Mouse (Mus musculus) B cell, adult 2 months (primary cell): Measurements from ENCODE around the gene Bmp8a.
"Not testable (repeated sequence)": the region's sequence is repeated elsewhere in the genome, so short reads cannot be mapped to it uniquely, and the experiment has no call there.

ENCODE experiments used
- DNase-seq, 2 experiments: peaks; one replicate each; pipeline ENCODE4 v3.0.0; 2022

The Bmp8a gene

GRCm38 (mm10) chr4:123342642-123343470 is at the start of gene Bmp8a:
TSS of gene Bmp8a (minus strand) at chr4:123343252.
- DNase-seq, result peak; percentile 67 to 72

GRCm38 (mm10) chr4:123392187-123392586 is 49.1 kb upstream of the Bmp8a start:
- peak; percentile 56 to 60 for DNase-seq

- DNase-seq, result no peak
These were observed 42.0 kb upstream of the Bmp8a start for GRCm38 (mm10) chr4:123385028-123385427.

GRCm38 (mm10) chr4:123383173-123383572 is 40.1 kb upstream of the Bmp8a start:
- no peak for DNase-seq

- DNase-seq, result no peak
These were observed 39.0 kb upstream of the Bmp8a start for GRCm38 (mm10) chr4:123382051-123382450.

- DNase-seq, result no peak
These were observed 38.5 kb upstream of the Bmp8a start for GRCm38 (mm10) chr4:123381598-123381997.

GRCm38 (mm10) chr4:123376031-123376430 is 33.0 kb upstream of the Bmp8a start:
- no peak for DNase-seq

GRCm38 (mm10) chr4:123374316-123375008 is 31.4 kb upstream of the Bmp8a start:
- no peak for DNase-seq

- DNase-seq, result no peak
These were observed 20.5 kb upstream of the Bmp8a start for GRCm38 (mm10) chr4:123363555-123363954.

- DNase-seq, result no peak
These were observed 17.7 kb upstream of the Bmp8a start for GRCm38 (mm10) chr4:123360771-123361170.

GRCm38 (mm10) chr4:123358613-123359012 is 15.6 kb upstream of the Bmp8a start:
- DNase-seq, result no peak

- no peak for DNase-seq
These were observed 12.9 kb upstream of the Bmp8a start for GRCm38 (mm10) chr4:123355941-123356340.

- DNase-seq, result peak; percentile 36 to 38
These were observed 10.3 kb upstream of the Bmp8a start for GRCm38 (mm10) chr4:123353271-123353877.

GRCm38 (mm10) chr4:123343471-123343789 is 378 bp upstream of the Bmp8a start:
- peak in 1 of 2 experiments; percentile 54 for DNase-seq

- DNase-seq, result peak; percentile 43 to 46
These were observed 886 bp downstream of the Bmp8a start for GRCm38 (mm10) chr4:123342091-123342641.

GRCm38 (mm10) chr4:123340232-123340631 is 2.8 kb downstream of the Bmp8a start:
- DNase-seq, result peak in 1 of 2 experiments; percentile 9

- DNase-seq, result no peak
These were observed 5.4 kb downstream of the Bmp8a start for GRCm38 (mm10) chr4:123337693-123338092.

- no peak for DNase-seq
These were observed 7.1 kb downstream of the Bmp8a start for GRCm38 (mm10) chr4:123335796-123336585.

GRCm38 (mm10) chr4:123335244-123335643 is 7.8 kb downstream of the Bmp8a start:
- not testable (repeated sequence) for DNase-seq

GRCm38 (mm10) chr4:123334177-123334576 is 8.9 kb downstream of the Bmp8a start:
- DNase-seq, result no peak

GRCm38 (mm10) chr4:123333151-123333550 is 9.9 kb downstream of the Bmp8a start:
- DNase-seq, result no peak

GRCm38 (mm10) chr4:123331961-123332360 is 11.1 kb downstream of the Bmp8a start:
- DNase-seq, result not testable (repeated sequence)

- no peak for DNase-seq
These were observed 11.7 kb downstream of the Bmp8a start for GRCm38 (mm10) chr4:123331326-123331725.
